Mouse (Mus musculus) G1E (cell line): ENCODE results near the gene Ate1. TPM values are rescaled to one million over a fixed set of nuclear protein-coding genes. Genes with fewer than 3 reads are reported as not detected.
"Not testable (repeated sequence)": the region's sequence is repeated elsewhere in the genome, so short reads cannot be mapped to it uniquely, and the experiment has no call there.

ENCODE experiments used
- ATAC-seq: 2 replicates; pipeline ENCODE4 v1.8.0; 2016; ENCODE audit warnings: mild to moderate bottlenecking; ENCODE audit not compliant: insufficient number of reproducible peaks, poor library complexity, low FRiP score, severe bottlenecking; ENCODE audit errors: extremely low read depth
- DNase-seq: peaks from one replicate; pipeline ENCODE4 v3.0.0; 2012; ENCODE audit warnings: low spot score
- H3K27me3 ChIP-seq: 2 replicates; pipeline ENCODE4 v1.6.1; 2012; ENCODE audit warnings: mild to moderate bottlenecking, low read length, inconsistent platforms; ENCODE audit not compliant: insufficient read depth
- H3K36me3 ChIP-seq: replicated peaks from 2 replicates; pipeline ENCODE3; 2012; ENCODE audit warnings: mild to moderate bottlenecking, inconsistent platforms
- H3K4me1 ChIP-seq: 2 replicates; pipeline ENCODE4 v1.6.1; 2012; ENCODE audit warnings: low read depth, low read length, inconsistent platforms, mixed read lengths; ENCODE audit not compliant: insufficient read depth
- H3K4me3 ChIP-seq: 2 replicates; pipeline ENCODE4 v1.5.1; 2012; ENCODE audit warnings: low read depth, mild to moderate bottlenecking, inconsistent platforms, low read length, moderate library complexity, mixed read lengths
- H3K9me3 ChIP-seq: replicated peaks from 2 replicates; pipeline ENCODE4 v1.6.1; 2012; ENCODE audit warnings: inconsistent platforms
- CTCF ChIP-seq: IDR thresholded peaks from 2 replicates; pipeline ENCODE4 v1.5.1; 2012; ENCODE audit warnings: low read depth, low read length, inconsistent platforms, mixed read lengths
- GATA1 ChIP-seq: IDR thresholded peaks from 2 replicates; pipeline ENCODE4 v1.6.1; 2012; ENCODE audit warnings: borderline replicate concordance, low read length, inconsistent platforms, mixed read lengths
- GATA2 ChIP-seq: IDR thresholded peaks from 2 replicates; pipeline ENCODE4 v1.6.1; 2012; ENCODE audit warnings: low read depth, low read length, inconsistent platforms, borderline replicate concordance
- POLR2AphosphoS5 ChIP-seq: IDR thresholded peaks from 2 replicates; pipeline ENCODE4 v1.6.1; 2012; ENCODE audit warnings: low read depth, low read length, inconsistent platforms; ENCODE audit not compliant: insufficient replicate concordance
- TAL1 ChIP-seq: conservative IDR thresholded peaks from 2 replicates; pipeline ENCODE4 v1.6.1; 2012; ENCODE audit warnings: low read depth, low read length, inconsistent platforms, mixed read lengths
- polyA plus RNA-seq: library from polyadenylated mRNA; stranded (reverse); fragments of >175 nt; gene quantifications from 2 replicates; pipeline ENCODE4 v1.2.3, GENCODE M21; 2012
- total RNA-seq, 2 experiments: library from RNA; stranded (forward) in 1 of 2; stranded (reverse) in 1 of 2; fragments of 200-1000 nt in 1 of 2; fragments of >200 nt in 1 of 2; fragmentation: Nextera tagmentation in 1 of 2; gene quantifications; 2 replicates each; pipeline ENCODE4 v1.2.3; 2014 to 2017

Ate1 gene
- total and polyA plus RNA-seq, 3 experiments = 5.2 to 49.9 (median 32.2) TPM

DNA sequence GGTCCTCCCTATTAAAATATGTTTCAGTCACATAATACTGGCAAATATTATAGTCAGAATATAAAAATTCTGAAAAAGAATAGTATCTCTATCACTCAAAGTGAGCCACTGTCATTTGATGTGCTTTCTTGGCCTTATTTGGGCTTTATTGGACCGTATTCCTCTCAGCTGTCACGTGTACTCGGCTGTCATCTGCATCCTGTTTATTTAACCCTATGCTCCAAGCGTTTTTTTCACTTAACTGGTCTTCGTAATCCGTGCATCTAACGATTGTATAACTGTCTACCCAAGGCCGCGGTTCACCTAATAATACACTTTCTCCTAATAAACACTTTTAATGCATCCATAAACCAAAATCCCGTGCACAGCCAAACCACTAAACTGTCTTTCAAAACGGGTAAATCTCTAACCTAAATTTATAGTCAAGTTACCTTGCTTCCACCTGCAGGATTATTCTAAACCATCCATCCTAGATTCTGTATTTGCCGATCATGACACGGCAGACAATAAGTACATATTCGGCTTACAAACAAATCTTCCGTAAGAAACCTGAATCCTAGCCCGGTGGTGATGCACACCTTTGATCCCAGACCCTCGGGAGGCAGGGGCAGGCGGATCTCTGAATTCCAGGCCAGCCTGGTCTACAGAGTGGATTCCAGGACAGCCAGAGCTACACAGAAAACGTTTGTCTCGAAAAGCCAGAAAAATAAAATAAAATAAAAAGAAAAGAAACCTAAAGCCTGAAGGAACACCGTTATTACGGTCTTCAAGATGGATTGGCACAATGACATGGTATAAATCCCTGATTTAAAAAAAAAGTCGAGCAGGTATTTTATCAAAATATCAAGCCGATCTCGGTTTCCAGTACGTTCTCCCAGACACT is 1.7 kb downstream of the Ate1 start:
- Histone ChIP-seq H3K4me3 (peak overlapping the region; percentile 85), H3K4me1 (peaks cover 20% of the 10 kb centered on the region), H3K36me3 (peaks cover 25% of the 10 kb centered on the region), H3K9me3 (peaks cover 8% of the 10 kb centered on the region), H3K27me3 (no peaks in the 10 kb centered on the region)
- DNase-seq (no peak), ATAC-seq (no peak)
- TF ChIP-seq CTCF = no peak
- TF ChIP-seq GATA2 = no peak
- no peak for TF ChIP-seq POLR2AphosphoS5
- no peak for TF ChIP-seq TAL1
- TF ChIP-seq GATA1 = no peak

DNA sequence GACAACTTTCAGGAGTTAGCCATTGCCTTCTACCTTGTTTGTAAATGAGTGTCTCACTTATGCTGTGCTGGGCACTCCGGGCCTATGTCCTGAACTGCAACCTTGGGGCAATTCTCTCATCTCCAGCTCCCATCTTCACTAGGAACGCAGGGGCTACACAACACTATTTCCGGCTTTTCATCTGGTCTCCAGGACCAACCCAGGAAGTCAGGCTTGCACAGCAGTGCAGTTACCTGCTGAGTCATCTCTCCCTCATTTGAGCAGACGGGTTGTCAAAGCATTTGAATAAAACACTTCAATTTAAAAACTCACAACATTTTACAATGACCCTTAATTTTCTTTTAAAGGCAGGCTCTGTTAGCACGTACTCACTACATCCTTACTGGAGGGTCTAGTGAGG is 9.9 kb downstream of the Ate1 start:
- Histone ChIP-seq H3K36me3 (peaks cover 65% of the 10 kb centered on the region), H3K9me3 (no peaks in the 10 kb centered on the region), H3K4me1 (peaks cover 6% of the 10 kb centered on the region), H3K27me3 (no peaks in the 10 kb centered on the region), H3K4me3 (no peak overlapping the region)
- TF ChIP-seq GATA2 = no peak
- no peak for TF ChIP-seq CTCF
- no peak for TF ChIP-seq TAL1
- TF ChIP-seq GATA1 = no peak
- TF ChIP-seq POLR2AphosphoS5 = no peak
- DNase-seq = no peak
- ATAC-seq = peak; percentile 86

DNA sequence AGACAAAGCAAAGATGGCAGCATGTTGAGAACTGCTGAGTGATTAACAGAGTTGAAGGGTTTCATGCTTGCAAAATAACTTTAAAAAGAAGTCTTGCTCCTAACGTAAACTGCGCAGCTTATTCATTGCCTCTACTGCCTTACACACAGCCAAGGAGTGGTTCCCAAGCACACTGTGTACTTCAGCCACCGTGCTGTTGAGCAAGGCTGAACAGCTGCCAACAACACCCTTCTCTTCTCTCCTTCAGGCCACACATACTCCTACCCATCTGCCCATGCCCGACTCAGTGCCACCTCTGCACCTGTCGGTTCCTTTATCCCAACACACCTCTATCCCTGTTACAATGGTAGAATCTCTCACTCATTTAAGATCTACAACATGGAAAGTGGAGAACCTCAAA is 17.2 kb downstream of the Ate1 start:
- TF ChIP-seq POLR2AphosphoS5 = no peak
- no peak for TF ChIP-seq TAL1
- no peak for TF ChIP-seq GATA1
- no peak for TF ChIP-seq CTCF
- no peak for TF ChIP-seq GATA2
- ATAC-seq = no peak
- no peak overlapping the region for H3K4me3 ChIP-seq
- no peak for DNase-seq
- peaks cover 67% of the 10 kb centered on the region for H3K36me3 ChIP-seq
- H3K4me1 ChIP-seq = no peaks in the 10 kb centered on the region
- no peaks in the 10 kb centered on the region for H3K9me3 ChIP-seq
- H3K27me3 ChIP-seq = no peaks in the 10 kb centered on the region

GRCm38 (mm10) chr7:130501499-130501898 is 18.7 kb downstream of the Ate1 start:
- H3K4me3 ChIP-seq = no peak overlapping the region
- no peak for TF ChIP-seq TAL1
- TF ChIP-seq CTCF = no peak
- no peak for TF ChIP-seq GATA2
- TF ChIP-seq POLR2AphosphoS5 = no peak
- no peak for TF ChIP-seq GATA1
- H3K27me3 ChIP-seq = no peaks in the 10 kb centered on the region

DNA sequence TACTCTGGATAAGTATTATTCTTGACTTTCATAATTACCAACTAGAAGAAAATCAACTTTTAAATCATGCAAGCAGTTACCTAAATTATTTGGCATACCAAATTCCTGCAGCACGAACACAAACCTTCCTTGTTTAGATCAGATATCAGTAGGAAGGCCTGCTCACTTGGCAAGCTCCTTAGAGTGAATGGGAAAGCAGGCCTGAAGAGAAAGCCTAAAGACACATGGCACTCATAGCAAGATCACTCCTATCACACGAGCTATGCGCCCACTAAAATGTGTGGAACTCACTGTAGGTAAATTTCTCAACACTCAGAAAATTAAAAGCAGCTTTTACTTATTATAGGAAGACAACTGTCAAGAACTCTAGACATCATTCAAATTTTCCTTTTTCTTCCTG is 26.8 kb downstream of the Ate1 start:
- TF ChIP-seq CTCF = no peak
- no peak for TF ChIP-seq TAL1
- no peak for TF ChIP-seq POLR2AphosphoS5
- no peak for TF ChIP-seq GATA1
- no peak for TF ChIP-seq GATA2
- ATAC-seq (no peak), DNase-seq (no peak)
- Histone ChIP-seq H3K27me3 (no peaks in the 10 kb centered on the region), H3K4me3 (no peak overlapping the region), H3K36me3 (peaks cover 40% of the 10 kb centered on the region), H3K4me1 (no peaks in the 10 kb centered on the region), H3K9me3 (no peaks in the 10 kb centered on the region)

More at GRCm38 (mm10) chr7:130501499-130501898, 18.7 kb downstream of the Ate1 start:
- DNase-seq (no peak), ATAC-seq (no peak)
- H3K36me3 ChIP-seq = peaks cover 62% of the 10 kb centered on the region
- H3K9me3 ChIP-seq = no peaks in the 10 kb centered on the region
- no peaks in the 10 kb centered on the region for H3K4me1 ChIP-seq

GRCm38 (mm10) chr7:130492026-130492425 is 28.1 kb downstream of the Ate1 start:
- TF ChIP-seq TAL1 = no peak
- no peak for TF ChIP-seq GATA2
- no peak for TF ChIP-seq POLR2AphosphoS5
- no peak for TF ChIP-seq GATA1
- TF ChIP-seq CTCF = no peak
- no peaks in the 10 kb centered on the region for H3K27me3 ChIP-seq
- no peaks in the 10 kb centered on the region for H3K4me1 ChIP-seq
- no peak for DNase-seq
- peaks cover 35% of the 10 kb centered on the region for H3K36me3 ChIP-seq
- no peak for ATAC-seq
- H3K4me3 ChIP-seq = no peak overlapping the region
- no peaks in the 10 kb centered on the region for H3K9me3 ChIP-seq

DNA sequence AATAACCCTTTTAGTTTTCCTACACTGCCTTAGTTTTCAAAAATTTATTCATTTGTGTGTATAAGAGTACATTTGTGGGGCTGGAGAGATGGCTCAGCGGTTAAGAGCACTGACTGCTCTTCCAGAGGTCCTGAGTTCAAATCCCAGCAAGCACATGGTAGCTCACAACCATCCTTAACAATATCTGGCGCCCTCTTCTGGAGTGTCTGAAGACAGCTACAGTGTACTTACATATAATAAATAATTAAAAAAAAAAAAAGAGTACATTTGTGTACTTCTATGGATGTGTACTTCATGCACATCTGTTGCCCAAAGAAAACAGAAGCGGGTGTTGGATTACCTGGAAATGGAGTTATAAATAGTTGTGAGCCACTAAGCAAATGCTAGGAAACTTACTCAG is 41.2 kb downstream of the Ate1 start:
- H3K4me3 ChIP-seq, DNase-seq, ATAC-seq, H3K27me3 ChIP-seq, H3K9me3 ChIP-seq, H3K4me1 ChIP-seq: not testable (repeated sequence)
- H3K36me3 ChIP-seq = peaks cover 31% of the 10 kb centered on the region
